Mouse (Mus musculus): ENCODE measurements around the gene Inpp5e.

DNA sequence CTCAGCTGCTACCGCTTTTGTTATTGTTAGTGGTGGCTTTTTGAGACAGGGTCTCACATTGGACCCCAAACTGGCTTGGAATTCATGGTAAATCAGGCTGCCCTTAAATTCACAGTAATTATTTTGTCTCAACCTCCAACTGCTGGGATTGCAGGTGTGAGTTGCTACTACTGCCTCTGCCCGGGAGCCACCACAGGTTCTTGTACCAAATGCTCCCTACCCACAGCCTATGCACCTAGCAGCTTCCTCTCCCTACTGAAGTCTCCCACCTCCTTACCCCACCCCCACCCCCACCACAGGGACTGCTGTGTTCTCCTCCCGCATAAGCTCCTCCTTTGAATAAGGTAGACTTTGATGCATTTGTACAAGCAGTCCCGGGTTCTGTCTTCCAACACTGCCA lies 52.8 kb downstream of the Inpp5e start:
- TF ChIP-seq CTCF (IDR thresholded peaks at IDR 0.05; ENCODE audit: borderline replicate concordance, control insufficient read depth, extremely low read depth, insufficient read depth, low read length, poor library complexity) (no peak), POLR2A (IDR thresholded peaks at IDR 0.05; ENCODE audit: control insufficient read depth, extremely low read depth, insufficient read depth, low read length, poor library complexity) (no peak)

Measured in thymus, adult 2 months (tissue).